Mouse (Mus musculus): ENCODE data around the gene Kctd6.

DNA sequence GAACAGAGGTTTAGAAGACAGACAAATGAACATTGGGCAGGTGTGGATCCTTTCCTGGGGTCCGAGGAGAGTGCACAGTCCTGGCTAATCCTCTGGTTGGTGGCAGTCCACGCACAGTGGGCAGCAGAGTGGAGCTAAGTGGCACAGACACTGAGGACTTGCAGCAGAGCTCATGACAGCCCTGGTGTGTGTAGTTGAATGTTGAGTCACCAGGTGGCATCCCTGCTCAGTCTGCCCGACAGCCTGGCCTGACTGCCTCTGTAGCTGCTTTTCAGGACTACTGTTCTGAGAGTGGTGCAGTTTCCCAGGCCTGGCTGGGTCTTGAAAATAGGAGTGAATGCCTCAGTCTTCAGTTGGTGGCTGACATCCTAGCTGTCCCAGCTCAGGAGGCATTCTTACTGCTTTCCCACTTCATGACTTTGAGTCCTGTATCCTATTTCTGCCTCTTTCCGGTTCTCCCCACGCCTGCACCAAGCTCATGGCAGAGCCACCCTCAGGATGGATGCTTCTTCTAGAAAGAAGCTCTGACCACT is 28.5 kb downstream of the Kctd6 start:
- TF ChIP-seq CTCF (IDR thresholded peaks at IDR 0.05; ENCODE audit: extremely low read depth, insufficient read depth, insufficient read length, insufficient replicate concordance) (no peak), POLR2A (IDR thresholded peaks at IDR 0.05; ENCODE audit: low read depth, low read length) (no peak)
